Mouse (Mus musculus): Measurements from ENCODE around the gene Serpina11.

Gene Serpina11

DNA sequence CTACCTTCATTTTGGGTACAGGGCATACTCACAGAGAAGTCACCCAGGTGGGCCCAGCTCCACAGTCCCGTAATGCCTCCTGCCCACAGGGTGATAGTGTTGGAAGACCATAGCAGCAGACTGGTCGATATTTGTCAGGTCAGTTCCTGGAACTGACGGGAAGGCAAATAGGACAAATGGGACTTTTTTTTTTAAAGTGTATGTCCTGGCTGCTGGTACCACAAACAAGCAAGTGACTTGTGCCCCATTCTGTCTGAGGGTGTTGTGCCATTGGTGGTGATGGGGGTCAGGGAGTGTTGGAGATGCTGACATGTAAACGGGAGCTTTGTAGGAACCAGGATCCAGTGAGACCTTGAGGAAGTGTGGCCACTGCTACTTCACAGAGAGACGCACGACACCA is at the start of gene Serpina11:
Serpina11 (minus strand) TSS at position 101 of the 400 bp plus-strand sequence.
- no peak for ATAC-seq (ENCODE audit: low TSS enrichment)

GRCm38 (mm10) chr12:104038181-104038580 is 48.4 kb upstream of the Serpina11 start:
- ATAC-seq (ENCODE audit: low TSS enrichment), result no peak

- ATAC-seq (ENCODE audit: low TSS enrichment), result no peak
These were observed 44.0 kb upstream of the Serpina11 start for GRCm38 (mm10) chr12:104033752-104034151.

DNA sequence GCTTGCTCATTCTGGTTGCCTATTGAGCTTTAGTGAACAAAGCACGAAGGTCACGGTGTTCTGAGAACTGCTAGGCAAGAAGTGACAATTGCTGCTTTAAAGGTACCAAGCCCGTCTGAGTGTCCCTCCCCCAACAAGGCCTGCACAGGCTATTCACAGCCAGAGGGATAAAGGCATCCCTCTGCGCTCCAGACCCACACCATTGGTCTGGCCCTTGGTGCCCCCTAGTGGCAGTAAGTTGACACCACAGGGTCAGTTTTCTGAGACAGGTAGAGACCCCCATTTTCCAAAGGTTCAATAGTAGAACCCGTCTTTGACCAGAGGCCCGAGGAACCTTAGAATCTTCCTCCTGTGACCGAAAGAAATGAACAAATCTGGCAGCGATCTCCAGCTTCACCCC is 40.2 kb upstream of the Serpina11 start:
- ATAC-seq (ENCODE audit: low TSS enrichment), result no peak

- no peak for ATAC-seq (ENCODE audit: low TSS enrichment)
These were observed 25.5 kb upstream of the Serpina11 start for GRCm38 (mm10) chr12:104015280-104015679.

DNA sequence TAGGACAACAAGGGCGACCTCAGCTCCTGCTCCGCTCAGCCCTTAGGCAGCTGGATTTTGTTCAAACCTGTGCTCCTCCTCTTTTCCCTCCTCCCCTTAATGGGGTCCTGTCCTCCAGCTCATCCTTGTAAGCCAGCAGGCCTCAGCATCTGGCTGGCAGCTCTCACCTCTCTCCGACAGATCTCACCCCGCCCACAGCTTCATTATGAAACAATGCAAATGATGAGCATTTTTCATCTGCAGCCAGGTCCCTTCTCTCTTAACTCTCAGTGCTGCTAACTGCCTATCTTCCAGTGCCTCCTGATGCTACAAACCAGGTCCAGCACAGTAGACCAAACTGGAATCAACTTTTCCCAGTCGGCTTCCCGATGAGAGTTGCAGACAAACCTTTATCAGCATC is 23.9 kb upstream of the Serpina11 start, which contains the start of gene Serpina9:
Serpina9 (minus strand) TSS at position 136 of the 400 bp plus-strand sequence.
- ATAC-seq (ENCODE audit: low TSS enrichment), result peak; percentile 82

- ATAC-seq (ENCODE audit: low TSS enrichment), result no peak
These were observed 14.9 kb upstream of the Serpina11 start for GRCm38 (mm10) chr12:104004689-104005088.

DNA sequence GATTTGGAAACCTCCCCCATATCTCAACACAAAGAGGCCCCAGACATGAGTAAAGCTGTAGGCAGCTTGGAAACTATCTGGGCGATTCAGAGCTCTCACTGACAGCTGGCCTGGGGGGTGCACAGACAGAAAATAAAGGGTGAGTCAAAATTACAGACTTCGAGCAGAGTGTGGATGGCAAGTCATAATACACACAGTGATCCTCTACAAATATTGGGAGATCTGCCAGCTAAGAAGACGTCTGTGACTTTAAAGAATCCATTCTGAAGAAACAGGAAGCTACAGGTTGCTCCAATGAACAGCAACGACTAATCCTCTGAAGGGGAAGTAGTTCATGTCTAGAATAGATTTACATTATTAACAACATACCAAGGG is 13.5 kb upstream of the Serpina11 start:
- ATAC-seq (ENCODE audit: low TSS enrichment), result no peak

DNA sequence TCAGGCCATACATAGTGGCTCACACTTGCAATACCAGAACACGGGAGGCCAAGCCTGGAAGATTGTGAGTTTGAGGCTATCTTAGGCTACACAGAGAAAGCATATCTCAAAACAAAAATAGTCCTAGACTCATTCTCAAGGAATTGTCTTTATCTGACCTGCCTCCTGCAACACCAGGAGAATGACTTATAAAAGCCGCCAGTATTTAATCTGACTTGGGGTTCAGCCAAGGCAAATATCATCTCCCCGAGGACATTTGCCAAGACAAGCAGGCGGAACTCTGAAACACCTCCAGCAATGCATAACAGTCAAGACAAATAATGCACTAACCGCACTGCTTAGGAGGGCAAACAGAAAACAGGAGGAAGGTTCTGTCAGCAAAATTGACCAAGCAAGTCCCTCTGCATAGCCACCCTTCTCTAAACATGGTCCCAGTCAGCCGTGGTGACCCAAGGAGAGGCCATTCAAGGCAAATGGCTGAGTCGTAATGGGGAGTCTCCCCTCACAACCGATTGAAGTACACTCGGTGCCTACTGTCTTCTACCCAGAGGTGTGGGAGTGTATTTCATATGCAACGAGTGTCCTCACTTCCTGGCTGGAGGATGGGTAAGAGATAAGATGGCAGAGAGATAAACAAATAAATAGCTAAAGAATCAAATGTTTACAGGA is 12.9 kb upstream of the Serpina11 start:
- ATAC-seq (ENCODE audit: low TSS enrichment), result no peak

- ATAC-seq (ENCODE audit: low TSS enrichment), result no peak
These were observed 10.8 kb upstream of the Serpina11 start for GRCm38 (mm10) chr12:104000594-104000993.

GRCm38 (mm10) chr12:103999611-104000010 is 9.9 kb upstream of the Serpina11 start:
- ATAC-seq (ENCODE audit: low TSS enrichment), result 0 out of 2 replicates have a peak, but pooled peaks have one; percentile 27

DNA sequence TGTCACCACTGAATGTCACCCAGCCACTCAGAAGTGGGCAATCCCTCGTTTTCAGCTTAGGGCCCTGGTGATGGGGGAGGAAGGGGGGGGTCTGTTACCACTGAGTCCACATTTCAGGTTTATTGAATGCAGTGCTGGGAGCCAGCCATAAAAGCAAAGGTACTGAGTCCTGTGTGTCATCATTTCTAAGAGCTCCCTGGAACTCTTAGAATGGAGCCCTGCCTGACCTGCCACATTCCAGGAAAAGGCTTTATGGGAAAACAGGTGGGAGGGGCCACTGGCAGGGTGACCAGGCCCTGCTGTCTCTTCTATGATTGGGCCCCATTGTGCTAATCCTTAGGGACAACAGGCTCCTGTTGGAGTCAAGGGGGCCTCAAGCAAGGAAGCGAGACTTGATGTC is 6.8 kb upstream of the Serpina11 start:
- no peak for ATAC-seq (ENCODE audit: low TSS enrichment)

DNA sequence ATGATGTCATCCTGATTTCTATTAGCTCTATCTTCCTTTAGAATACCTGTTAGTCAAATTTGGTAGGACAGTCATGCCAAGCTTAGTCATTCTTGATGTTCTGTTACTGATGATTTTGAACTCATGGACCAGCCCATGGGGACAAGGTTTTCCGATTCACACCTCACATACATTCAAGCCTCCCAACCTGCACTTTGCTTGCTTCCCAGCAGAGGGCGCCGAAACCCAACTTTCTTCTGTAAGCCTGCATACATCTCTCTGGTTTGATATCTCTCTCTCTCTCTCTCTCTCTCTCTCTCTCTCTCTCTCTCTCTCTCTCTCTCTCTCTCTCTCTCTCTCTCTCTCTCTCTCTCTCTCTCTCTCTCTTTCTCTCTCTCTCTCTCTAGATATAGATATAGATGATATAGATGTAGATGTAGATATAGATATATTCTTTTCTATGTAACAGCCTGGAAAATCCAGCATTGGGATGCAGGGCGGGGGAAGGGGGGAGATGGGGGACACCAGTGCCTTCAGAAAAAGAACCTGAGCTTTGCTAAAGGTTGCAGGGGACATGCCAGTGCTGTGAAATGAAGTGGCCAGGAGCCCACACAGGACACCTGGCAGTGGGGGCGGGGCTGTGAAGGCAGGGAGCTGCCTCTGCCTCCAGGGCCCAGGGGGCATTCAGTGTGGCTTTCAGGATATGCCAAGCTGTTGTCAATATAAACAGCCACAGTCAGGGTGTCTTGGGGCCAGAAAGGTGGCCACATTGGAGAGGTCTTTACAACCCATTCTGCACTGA is 5.7 kb upstream of the Serpina11 start:
- peak; percentile 68; the same call in 1 of the 2 replicates for ATAC-seq (ENCODE audit: low TSS enrichment)

- peak; percentile 75 for ATAC-seq (ENCODE audit: low TSS enrichment)
These were observed 3.2 kb upstream of the Serpina11 start for GRCm38 (mm10) chr12:103992945-103993344.

DNA sequence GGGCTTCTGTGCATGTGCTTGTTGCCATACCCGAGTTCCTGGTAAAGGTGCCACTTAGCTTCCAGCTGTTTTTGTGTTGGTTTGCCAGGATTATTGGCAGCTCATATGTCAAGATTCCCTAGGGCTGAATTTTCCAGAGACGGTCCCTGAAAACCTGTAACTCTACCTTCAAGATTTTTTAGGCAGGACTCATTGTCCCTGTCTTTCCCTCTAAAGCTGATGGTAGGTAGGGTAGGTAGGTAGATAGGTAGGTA is 316 bp downstream of the Serpina11 start:
- ATAC-seq (ENCODE audit: low TSS enrichment), result no peak

GRCm38 (mm10) chr12:103988754-103989513 is 823 bp downstream of the Serpina11 start:
- ATAC-seq (ENCODE audit: low TSS enrichment), result no peak

DNA sequence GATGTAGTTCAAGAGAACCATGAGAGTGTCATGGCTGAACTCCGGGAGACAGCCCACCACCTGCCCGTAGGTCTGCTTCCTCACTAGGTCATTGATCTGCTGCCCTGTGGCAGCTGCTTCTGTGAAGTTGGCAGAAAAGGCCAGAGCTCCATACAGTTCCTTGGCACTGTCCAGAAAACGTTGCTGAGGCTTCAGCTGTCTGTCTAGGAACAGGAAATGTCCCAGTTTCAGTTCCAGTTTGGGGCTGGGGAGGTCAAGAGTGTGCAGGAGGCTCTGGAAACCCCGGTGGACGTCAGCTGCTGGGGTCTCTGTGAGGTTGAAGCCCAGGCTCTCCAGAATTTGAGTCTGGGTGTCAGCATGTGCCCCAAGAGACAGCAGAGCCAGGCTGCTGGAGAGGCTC is 3.9 kb downstream of the Serpina11 start:
- ATAC-seq (ENCODE audit: low TSS enrichment), result no peak

DNA sequence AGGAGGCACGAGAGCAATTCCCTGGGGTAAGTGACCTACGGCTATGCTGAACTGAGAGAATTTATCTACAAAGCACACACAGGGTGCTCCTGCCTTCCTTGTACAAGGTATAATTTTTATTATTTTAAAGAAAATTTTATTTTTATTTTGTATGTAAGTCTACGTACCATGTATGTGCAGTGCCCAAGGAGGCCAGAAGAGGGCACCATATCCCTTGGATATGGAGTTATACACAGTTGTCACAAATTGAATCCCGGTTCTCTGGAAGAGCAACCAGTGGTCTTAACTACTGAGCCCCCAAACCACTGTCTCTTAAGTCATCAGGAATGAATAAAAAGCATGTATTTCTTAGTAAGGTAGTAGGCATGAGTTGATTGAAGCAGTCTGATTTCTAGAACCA is 4.8 kb downstream of the Serpina11 start:
- no peak for ATAC-seq (ENCODE audit: low TSS enrichment)

- ATAC-seq (ENCODE audit: low TSS enrichment), result no peak
These were observed 8.0 kb downstream of the Serpina11 start for GRCm38 (mm10) chr12:103981646-103982360.

DNA sequence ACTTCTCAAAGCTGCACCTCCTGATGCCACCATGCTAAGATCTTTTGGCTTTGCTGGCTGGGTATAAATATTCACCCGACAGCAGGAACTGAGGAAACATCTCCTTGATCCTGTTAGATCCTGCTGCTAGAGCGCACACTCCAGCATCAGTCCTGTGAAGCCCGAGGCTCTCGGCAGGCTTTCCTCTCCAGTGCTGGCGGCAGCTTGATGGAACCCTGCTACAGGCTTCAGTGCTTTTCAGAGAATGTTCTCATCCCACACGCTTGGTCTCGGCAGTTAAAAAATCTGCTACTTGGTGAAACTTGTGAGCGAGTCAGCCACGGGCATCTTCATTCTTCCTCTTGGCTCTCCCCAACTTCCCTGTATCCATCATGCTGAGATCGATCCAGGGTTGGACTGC is 11.5 kb downstream of the Serpina11 start:
- ATAC-seq (ENCODE audit: low TSS enrichment), result peak; percentile 90

- ATAC-seq (ENCODE audit: low TSS enrichment), result peak; percentile 51
These were observed 11.9 kb downstream of the Serpina11 start for GRCm38 (mm10) chr12:103977846-103978245.

DNA sequence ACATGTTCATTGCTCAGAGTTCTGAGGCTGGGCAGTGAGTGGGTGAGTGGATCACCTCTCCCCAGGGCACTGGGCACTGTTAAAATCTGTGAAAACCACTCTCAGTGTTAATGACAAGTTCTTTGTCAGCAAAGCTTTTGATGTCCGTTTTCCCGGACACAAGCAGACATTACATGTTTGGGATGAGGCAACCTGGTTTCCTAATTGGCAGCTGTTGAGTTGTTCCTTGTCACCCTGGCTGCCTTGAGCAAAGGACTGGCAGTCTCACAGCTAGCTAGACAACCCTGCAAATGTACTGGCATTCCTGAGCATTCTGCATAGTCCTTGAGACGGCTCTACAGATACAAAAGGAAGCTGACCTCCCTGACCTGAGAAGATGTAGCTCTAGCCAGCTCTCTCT is 12.7 kb downstream of the Serpina11 start:
- no peak for ATAC-seq (ENCODE audit: low TSS enrichment)
